Mouse (Mus musculus) telencephalon, adult 2 months (tissue): ENCODE results near the gene Slk.
A peak's percentile ranks its signal among the peaks of the same experiment; 100 is the strongest.

ENCODE experiments used
- DNase-seq: peaks from one replicate; pipeline ENCODE4 v3.0.0-alpha.2; 2011; ENCODE audit warnings: low read depth, low spot score

Slk gene

DNA sequence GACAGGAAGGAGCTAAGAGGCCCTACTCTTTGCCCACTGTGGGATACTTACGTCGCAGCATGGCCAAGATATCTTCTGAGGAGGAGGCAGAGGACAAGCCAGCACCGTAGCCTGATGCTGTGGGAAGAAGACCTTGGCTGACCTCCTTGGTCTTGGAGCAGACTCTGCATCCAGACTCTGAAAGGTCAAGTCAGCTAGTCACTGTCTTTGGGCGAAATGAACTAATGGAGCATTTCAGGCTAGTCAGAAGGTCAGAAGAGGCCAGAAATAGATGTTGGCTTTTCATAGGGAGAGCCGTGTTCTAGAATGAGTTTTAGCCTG lies 71.6 kb downstream of the Slk start:
- no peak for DNase-seq

DNA sequence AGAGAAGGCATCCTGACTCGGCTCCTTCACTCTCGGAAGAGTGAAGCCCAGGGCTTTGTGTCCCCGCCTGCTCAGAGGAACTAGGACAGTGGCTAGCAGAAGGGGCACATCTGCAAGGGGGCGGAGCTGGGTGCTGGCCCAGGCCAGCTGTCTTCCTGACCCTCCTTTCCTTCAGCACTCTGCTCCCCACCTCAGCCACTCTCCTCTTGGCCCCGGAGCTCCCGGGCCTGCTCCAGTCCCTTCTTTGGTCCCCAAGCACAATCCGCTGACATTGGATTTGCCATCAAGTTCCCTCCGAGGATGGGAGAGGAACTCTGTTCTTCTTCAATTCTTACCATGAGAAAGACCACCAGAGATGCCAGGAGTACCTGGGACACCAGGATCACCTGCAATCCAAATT lies 72.8 kb downstream of the Slk start:
- DNase-seq, result no peak

DNA sequence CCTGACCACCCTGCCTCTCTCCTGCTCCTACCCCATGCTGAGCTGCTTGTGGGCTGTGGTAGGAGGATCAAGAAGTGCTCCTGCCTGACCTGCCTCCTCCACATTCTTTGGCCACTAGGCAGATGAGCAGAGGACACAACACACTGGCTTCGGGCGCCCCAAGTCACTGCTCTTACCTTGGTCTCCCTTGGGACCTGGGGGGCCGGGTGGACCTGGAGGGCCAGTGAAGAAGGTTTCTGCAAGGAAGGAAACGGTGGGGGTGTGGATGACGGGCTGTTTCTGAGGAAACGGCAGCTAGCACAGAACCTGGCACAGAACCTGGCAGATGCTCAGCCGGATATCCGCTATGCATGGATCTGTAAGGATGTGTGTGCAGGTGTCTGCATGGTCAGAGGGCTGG lies 73.7 kb downstream of the Slk start:
- no peak for DNase-seq

DNA sequence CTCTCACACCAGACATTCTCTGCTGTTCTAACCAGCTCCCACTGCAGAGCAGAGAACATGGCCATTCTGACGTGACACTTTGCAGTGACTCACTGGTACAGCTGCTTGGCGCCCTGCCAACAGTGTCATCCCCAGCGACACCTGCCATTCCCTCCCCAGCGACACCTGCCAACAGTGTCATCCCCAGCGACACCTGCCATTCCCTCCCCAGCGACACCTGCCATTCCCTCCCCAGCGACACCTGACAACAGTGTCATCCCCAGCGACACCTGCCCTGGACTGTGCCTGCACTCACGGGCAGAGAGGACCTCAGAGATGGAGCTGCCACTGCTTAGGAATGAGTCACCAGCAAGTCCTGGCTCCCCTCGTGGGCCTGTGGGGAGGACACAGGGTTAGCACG lies 75.4 kb downstream of the Slk start:
- DNase-seq, result no peak

DNA sequence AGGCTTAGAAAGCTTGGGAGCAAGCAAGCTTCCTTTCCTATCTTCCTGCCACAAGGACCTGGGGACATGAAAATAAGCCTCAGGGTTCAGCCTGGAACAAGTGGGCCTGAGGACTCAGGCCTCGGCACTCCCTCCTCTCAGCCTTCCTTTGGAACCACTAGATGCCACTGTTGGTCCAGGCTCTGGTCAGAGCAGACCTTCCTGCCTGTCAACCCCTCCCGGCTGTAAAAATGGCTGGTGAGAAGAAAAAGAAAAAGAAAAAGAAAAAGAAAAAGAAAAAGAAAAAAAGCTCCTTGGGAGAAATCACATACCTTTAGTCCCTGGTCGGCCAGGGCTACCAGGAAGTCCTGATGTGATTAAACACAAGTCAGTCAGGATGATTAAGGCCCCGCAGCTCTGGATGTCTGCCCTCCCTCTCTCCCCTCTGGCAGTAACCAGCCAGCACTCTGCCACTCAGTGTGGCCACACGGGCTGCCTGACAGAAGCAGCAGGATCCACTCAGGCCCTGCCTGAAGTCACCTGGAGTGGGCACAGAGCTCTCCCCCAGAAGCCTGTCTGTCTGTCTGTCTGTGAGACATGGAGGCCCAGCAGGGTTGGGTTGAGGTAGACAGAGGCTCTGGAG lies 79.5 kb downstream of the Slk start:
- peak; percentile 27 for DNase-seq

DNA sequence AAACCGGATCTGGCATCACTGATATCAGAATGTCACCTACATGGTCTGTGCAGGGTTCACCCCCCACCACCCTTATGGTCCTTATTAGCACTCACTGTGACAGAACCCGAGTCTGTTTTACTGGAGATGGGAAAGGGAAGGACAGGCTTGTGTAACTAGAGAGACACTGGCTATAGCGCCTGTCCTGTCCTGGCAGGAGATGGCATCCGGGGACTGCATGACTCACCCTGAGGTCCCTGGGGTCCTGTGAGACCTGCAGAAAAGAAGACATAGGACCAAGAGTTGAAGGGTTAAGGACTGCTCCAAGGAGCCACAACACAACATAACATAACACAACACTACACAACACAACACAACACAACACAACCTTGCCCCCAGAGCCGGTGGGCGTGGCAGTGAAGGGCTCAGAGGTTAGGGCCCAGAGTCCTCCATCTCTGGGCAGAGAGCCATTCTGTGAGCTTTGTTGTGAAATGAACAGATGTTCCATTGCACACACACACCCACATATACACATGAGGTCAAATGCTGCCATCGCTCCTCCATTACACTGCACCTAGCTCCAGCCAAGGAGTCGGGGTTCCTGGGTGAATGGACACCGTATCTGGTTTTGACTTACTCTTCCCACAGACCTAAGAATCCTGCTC lies 80.4 kb downstream of the Slk start:
- DNase-seq, result no peak

DNA sequence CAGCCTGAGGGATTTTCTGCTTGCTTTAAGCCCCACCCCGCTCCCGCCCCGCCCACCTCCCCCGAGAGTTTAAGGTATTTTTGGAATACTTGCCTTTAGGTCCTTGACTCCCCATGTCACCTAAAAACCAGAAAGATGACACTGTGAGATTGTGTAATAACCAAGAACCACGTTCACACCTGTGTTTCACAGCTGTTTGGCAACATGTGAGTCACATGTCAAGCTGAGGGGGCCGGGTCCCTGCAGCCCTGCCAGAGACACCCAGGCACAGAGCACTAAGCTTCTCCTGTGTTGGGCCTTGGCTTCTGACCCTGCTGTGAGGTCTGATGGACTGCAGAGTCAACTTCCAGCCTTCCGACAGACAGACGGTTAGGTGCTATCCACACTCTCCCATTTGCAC lies 88.1 kb downstream of the Slk start:
- DNase-seq, result no peak

DNA sequence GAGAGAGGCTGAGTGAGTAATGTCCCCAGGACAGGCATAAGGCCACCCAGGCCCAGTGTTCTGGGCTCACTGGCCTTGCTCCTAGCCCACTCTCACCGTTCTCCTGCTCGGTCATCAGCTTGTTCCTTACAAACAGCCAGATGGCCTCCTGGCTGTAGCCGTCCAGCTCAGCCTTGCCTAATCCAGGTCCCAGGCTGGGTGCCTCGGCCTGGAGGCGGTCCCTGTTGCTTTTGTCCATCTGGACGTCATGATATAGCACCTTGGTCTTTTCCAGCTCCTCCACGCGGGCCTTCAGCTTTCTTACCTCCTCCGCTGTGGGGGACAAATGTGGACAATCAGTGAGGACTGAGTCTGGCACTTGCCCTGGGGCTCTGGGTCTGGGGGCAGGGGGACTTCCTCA lies 88.9 kb downstream of the Slk start:
- DNase-seq, result no peak

DNA sequence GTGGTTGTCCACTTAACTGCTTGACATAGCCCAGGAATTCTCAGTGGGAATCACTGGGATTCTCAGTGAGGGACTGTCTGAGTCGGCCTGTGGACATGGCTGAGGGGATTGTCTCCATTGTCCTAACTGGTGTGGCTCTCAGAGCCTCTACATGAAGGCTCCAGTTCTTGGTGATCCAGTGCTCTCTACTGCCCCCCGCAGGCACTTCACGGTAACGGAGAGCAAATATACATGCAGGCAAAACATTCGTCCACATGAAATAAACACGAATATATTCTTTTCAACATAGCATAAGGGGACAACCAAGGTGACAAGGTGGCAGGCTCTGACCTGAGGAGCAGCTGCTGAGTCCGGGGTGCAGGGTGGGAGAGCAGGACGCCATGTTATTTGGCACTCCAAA lies 94.9 kb downstream of the Slk start:
- no peak for DNase-seq

DNA sequence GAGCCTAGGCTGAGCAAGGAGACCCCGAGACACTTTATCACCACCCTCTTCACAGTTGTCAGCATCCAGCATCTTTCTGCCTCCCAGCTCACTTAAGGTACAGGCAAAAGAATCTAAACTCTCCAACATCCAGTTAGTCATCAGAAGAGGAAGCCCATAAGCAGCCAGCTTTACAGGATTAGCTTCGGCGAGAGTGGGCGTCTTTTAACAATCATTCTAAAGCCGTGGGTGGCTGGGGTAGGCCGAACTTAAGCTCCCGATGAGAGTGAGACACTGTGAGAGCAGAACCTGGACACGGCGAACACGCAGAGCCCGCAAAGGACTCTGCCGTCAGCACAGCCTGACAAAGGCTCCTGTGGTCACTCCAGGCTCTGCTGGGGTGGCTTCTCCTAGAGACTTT lies 99.2 kb downstream of the Slk start:
- DNase-seq, result peak; percentile 80

DNA sequence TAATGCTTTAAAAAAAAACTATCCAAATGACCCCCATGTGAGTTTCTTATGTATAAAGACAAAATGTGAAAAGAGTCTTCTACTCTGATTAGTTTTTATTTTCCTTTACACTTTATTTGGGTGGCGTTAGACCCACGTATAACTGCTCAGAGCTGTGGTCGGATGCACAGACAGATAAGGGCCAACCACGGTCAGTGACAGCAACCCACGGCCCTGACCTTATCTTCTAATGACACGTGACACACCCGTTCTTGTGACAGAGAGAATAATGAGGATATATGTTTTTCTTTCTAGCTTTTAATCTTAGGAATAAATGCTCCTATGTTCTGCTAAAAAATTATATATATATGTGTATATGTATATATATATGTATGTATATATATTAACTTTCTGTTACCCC lies 110.1 kb downstream of the Slk start:
- no peak for DNase-seq

DNA sequence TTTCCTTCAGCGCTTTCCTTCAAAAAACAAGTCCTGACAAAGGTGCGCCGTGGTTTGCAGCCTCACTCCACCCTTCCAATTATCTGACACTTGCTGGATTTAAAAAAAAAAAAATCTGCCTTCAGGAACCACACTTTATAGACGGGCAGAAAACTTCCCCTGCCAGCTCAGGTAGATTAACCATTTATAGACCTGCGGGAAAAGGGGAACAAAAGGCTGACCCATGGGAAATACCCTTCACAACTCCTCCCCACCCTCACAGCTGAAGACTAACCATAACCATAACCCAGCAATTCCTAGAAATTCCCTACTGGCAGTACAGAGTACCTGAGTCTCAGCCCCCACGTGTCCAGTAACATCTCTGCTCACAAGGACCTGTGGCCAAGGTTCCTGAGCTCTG lies 112.5 kb downstream of the Slk start, which contains the start of gene Col17a1:
Gene Col17a1, minus strand, starts transcription at position 101 of the 400 bp plus-strand sequence.
- no peak for DNase-seq
